Mouse (Mus musculus): Measurements from ENCODE around the gene Tekt1.

DNA sequence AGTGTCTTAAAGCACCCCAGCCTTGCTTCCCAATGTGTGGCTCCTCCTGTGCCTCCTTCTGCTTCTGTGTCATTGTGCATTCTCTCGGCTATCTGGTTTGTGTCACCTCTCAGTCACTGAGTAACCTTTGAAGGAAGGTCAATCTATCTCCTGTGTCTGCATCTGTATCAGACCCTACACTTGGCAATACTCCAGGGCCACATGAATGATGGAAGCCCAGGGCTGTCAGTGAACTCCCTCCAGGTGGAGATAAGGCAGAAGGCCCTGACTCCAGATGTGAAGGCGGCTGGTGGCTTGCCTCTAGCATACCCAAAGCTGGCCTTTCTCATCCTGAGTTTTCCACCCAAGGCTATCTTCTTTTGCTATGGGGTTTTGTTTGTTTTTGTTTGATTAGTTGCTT lies 53.3 kb downstream of the Tekt1 start:
- no peak for TF ChIP-seq CTCF (IDR thresholded peaks at IDR 0.05; ENCODE audit: control insufficient read depth, insufficient read depth, low read length)
- no peak for TF ChIP-seq POLR2A (IDR thresholded peaks at IDR 0.05; ENCODE audit: borderline replicate concordance, control insufficient read depth, low read depth, low read length)

All from bone marrow, adult 2 months (tissue).